Mouse (Mus musculus) right cerebral cortex, postnatal 36 days (tissue): ENCODE results near the gene Mnt.
A peak's percentile ranks its signal among the peaks of the same experiment; 100 is the strongest.

ENCODE experiments used
- DNase-seq, 2 experiments: peaks; one replicate each; pipeline ENCODE4 v3.0.0; 2022; ENCODE audit warnings: low spot score in 2 of 2, mixed read lengths in 1 of 2

The Mnt gene

GRCm38 (mm10) chr11:74845784-74846183 lies 15.1 kb downstream of the Mnt start:
- no peak for DNase-seq

GRCm38 (mm10) chr11:74847919-74848521 lies 17.3 kb downstream of the Mnt start:
- no peak for DNase-seq

- DNase-seq = no peak
Observed at GRCm38 (mm10) chr11:74850998-74851661, 20.4 kb downstream of the Mnt start.

- no peak for DNase-seq
Observed at GRCm38 (mm10) chr11:74857756-74858155, 27.0 kb downstream of the Mnt start.

GRCm38 (mm10) chr11:74862129-74862528 lies 31.4 kb downstream of the Mnt start:
- DNase-seq = no peak

- no peak for DNase-seq
Observed at GRCm38 (mm10) chr11:74863471-74863870, 32.8 kb downstream of the Mnt start.

- DNase-seq = no peak
Observed at GRCm38 (mm10) chr11:74864421-74864820, 33.7 kb downstream of the Mnt start.

- DNase-seq = no peak
Observed at GRCm38 (mm10) chr11:74865252-74865651, 34.5 kb downstream of the Mnt start.

GRCm38 (mm10) chr11:74866640-74867039 lies 35.9 kb downstream of the Mnt start:
- DNase-seq = no peak

GRCm38 (mm10) chr11:74867181-74867580 lies 36.5 kb downstream of the Mnt start:
- no peak for DNase-seq

- no peak for DNase-seq
Observed at GRCm38 (mm10) chr11:74868046-74868760, 37.5 kb downstream of the Mnt start.

GRCm38 (mm10) chr11:74869603-74870002 lies 38.9 kb downstream of the Mnt start:
- DNase-seq = no peak

GRCm38 (mm10) chr11:74870544-74870943 lies 39.8 kb downstream of the Mnt start:
- DNase-seq = no peak

- peak; percentile 47 to 62 for DNase-seq
Observed at GRCm38 (mm10) chr11:74870991-74871622, 40.4 kb downstream of the Mnt start.

- peak; percentile 46 to 66 for DNase-seq
Observed at GRCm38 (mm10) chr11:74874630-74875029, 43.9 kb downstream of the Mnt start.

GRCm38 (mm10) chr11:74876801-74877200 lies 46.1 kb downstream of the Mnt start:
- peak; percentile 42 to 54 for DNase-seq

GRCm38 (mm10) chr11:74880999-74881398 lies 50.3 kb downstream of the Mnt start:
- DNase-seq = no peak

- peak in 1 of 2 experiments; percentile 54 for DNase-seq
Observed at GRCm38 (mm10) chr11:74881979-74882378, 51.3 kb downstream of the Mnt start.

- no peak for DNase-seq
Observed at GRCm38 (mm10) chr11:74883098-74883497, 52.4 kb downstream of the Mnt start.

GRCm38 (mm10) chr11:74894619-74895018 lies 63.9 kb downstream of the Mnt start:
- no peak for DNase-seq
